Mouse (Mus musculus): ENCODE measurements around the gene Irf7.

The Irf7 gene

GRCm38 (mm10) chr7:141220377-141220776 lies 45.9 kb downstream of the Irf7 start:
- in situ Hi-C loops (cut with MboI, MseI) = no loop called here

GRCm38 (mm10) chr7:141219558-141220099 lies 46.7 kb downstream of the Irf7 start:
- in situ Hi-C loops (cut with MboI, MseI) = no loop called here

DNA sequence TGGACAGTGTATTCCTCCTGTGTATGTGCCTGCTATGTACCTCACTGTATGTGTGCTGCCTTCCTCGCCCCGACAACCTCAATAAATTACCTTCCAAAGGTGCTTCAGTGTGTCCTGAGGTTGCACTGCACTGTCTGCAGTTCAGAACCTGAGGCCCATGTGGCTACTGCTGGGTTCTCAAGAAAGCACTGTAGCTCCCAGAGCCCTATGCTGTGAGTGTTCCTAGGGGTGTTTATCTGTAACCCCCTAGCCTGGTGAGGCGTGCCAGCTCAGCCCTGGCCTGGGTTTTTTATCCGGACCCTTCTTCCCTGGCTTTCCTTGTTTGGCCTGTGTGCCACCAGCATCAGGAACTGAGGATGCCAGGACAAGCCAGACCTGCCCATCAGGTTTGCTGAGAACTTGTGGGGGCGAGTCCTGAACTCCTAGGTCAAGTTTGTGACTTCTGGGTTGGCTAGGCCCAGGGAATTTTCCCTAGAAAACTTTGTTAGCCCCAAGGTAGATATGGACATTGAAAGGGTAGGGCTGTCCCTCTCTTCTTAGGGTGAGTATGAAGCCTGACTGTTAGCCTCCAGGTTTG lies 47.6 kb downstream of the Irf7 start:
- in situ Hi-C loops (cut with MboI, MseI) = no loop called here

DNA sequence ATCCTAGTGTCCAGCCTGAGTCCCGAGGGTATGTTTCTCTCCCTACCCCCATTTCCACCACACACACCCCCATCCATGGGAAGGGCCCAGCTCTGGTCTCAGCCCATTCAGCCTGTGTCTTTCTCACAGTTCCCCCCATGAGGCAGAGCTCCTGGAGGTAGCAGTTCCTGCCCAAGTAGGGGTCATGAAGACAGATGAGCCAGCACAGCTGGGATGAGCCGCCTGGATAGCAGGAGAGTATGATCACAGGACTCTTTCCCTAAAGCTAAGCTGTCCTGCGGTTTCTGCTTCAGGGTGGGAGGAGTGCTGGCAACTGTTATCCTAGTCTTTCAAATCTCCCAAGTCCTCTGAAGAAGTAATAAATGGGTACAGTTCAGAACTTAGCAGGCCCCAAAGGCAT lies 48.1 kb downstream of the Irf7 start:
- in situ Hi-C loops (cut with MboI, MseI) = no loop called here

- in situ Hi-C loops (cut with MboI, MseI) = no loop called here
These were observed 48.8 kb downstream of the Irf7 start for GRCm38 (mm10) chr7:141217343-141218013.

DNA sequence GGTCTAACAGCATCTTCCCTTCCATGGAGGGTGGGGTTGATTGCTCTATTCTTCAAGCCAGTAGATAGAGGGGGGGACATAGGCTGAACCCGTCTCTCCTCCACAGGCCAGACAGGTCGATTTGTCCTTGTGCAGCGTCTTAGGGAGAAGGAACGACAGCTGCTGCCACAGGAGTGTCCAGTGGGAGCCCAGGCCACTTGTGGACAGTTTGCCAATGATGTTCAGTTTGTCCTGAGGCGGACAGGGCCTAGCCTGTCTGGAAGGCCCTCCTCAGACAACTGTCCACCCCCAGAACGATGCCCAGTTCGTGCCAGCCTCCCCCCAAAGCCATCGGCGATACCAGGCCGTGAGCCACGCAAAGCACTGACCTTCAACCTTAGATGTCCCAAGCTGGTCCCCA lies 49.4 kb downstream of the Irf7 start:
- in situ Hi-C loops (cut with MboI, MseI) = no loop called here

- in situ Hi-C loops (cut with MboI, MseI) = no loop called here
These were observed 50.2 kb downstream of the Irf7 start for GRCm38 (mm10) chr7:141215880-141216733.

DNA sequence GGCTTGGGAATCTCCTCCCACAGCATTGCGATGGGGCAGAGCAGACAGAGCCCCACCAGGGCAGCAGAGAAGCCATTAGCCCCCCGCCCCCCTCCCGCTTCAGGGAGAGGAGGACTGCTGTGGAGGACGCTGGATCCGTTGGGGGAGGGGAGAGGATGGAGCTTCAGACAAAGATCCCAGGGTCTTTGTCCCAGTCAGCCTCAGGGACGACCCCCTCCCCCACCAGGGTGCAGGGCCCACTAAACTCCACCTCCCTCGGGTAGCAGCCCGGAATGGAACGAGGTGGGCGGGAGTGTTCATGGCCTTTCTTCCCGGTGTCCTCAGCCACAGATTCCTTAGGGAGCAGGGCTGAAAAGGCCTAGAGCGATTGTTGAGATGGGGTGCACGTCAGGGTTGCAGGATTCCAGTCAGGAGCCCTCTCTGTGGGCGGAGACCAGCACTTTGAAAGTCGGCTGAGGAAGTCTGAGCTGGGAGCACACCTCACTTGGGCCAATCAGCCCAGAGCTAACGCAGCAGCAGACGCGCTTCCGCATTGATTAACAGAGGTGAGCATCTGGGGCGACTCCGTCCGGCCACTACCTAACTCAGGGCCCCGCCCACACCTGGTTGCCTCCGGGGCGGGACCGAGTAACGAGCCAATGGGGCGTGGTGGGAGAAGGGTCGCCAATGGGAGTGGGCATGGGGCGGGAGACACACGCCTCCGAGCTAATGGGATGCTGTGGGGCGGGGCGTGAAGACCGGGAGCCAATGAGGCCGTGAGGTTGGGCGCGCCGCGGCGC lies 51.0 kb downstream of the Irf7 start, which contains the start of gene Rassf7:
Gene Rassf7, plus strand, starts transcription at position 760 of the 779 bp plus-strand sequence.
- in situ Hi-C loops (cut with MboI, MseI) = no loop called here

DNA sequence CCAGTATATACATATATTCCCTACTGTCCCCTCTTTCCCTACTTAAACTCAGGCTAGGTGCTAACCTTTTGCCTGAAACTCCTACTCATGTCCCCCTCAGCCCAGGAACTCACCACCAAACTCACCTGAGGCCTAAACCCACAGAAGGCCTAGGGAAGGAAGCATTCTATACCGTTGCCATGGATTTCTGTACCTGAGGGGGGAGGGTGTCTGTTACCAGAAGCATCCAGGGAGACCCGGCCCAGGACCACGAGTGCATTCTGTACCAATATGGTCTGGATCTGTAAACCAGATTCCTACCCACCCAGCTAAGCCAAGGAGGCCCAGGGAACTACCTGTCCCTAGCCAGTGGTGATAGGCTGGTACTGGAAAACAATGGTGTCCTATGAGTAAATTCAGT lies 52.0 kb downstream of the Irf7 start:
- in situ Hi-C loops (cut with MboI, MseI) = no loop called here

- in situ Hi-C loops (cut with MboI, MseI) = no loop called here
These were observed 52.6 kb downstream of the Irf7 start, which contains the start of gene Lmntd2 for GRCm38 (mm10) chr7:141213605-141214235. Gene Lmntd2, minus strand, starts transcription at chr7:141214080.

- in situ Hi-C loops (cut with MboI, MseI) = no loop called here
These were observed 53.1 kb downstream of the Irf7 start for GRCm38 (mm10) chr7:141213133-141213532.

All from T-helper 1 cell (primary cell).